Mouse (Mus musculus) left cerebral cortex, postnatal 10 days (tissue): ENCODE results near the gene Ldah. TPM values are rescaled to one million over a fixed set of nuclear protein-coding genes. Genes with fewer than 3 reads are reported as not detected.

Experiments
- DNase-seq, 2 experiments: peaks; one replicate each; pipeline ENCODE4 v3.0.0; 2021 to 2022; ENCODE audit warnings: low spot score in 2 of 2, mixed read lengths in 1 of 2; ENCODE audit errors: extremely low spot score in 1 of 2
- intact Hi-C: fragments of 180-260 bp; cut with DNase I; formaldehyde crosslinking; loops from one replicate; pipeline ENCODE4 v1.15.1; 2025
- total RNA-seq, 2 experiments: library from RNA; stranded (reverse); gene quantifications; 2 replicates each; pipeline ENCODE4 v1.2.3; 2021

Gene Ldah
- total RNA-seq, 2 experiments from 2014 or later = 37.5 to 43.8 TPM

GRCm38 (mm10) chr12:8273471-8274171 is 65.7 kb downstream of the Ldah start:
- DNase-seq = no peak
- intact Hi-C loops = no loop called here

- intact Hi-C loops = no loop called here
Measured at GRCm38 (mm10) chr12:8275424-8275823, 67.5 kb downstream of the Ldah start.

GRCm38 (mm10) chr12:8281225-8282017 is 73.5 kb downstream of the Ldah start:
- intact Hi-C loops = no loop called here
- no peak for DNase-seq

More at GRCm38 (mm10) chr12:8275424-8275823, 67.5 kb downstream of the Ldah start:
- no peak for DNase-seq

- DNase-seq = no peak
- intact Hi-C loops = no loop called here
Measured at GRCm38 (mm10) chr12:8287970-8288369, 80.1 kb downstream of the Ldah start.

- no peak for DNase-seq
- intact Hi-C loops = no loop called here
Measured at GRCm38 (mm10) chr12:8289099-8289498, 81.2 kb downstream of the Ldah start.

- no peak for DNase-seq
- intact Hi-C loops = no loop called here
Measured at GRCm38 (mm10) chr12:8289499-8289898, 81.6 kb downstream of the Ldah start.

GRCm38 (mm10) chr12:8291157-8291853 is 83.4 kb downstream of the Ldah start:
- DNase-seq = peak in 1 of 2 experiments; percentile 48

GRCm38 (mm10) chr12:8295307-8295913 is 87.5 kb downstream of the Ldah start:
- DNase-seq = no peak
- intact Hi-C loops = no loop called here

More at GRCm38 (mm10) chr12:8291157-8291853, 83.4 kb downstream of the Ldah start:
- intact Hi-C loops = no loop called here

- intact Hi-C loops = no loop called here
- DNase-seq = no peak
Measured at GRCm38 (mm10) chr12:8296154-8296553, 88.2 kb downstream of the Ldah start.

- intact Hi-C loops = no loop called here
- DNase-seq = no peak
Measured at GRCm38 (mm10) chr12:8297586-8298214, 89.8 kb downstream of the Ldah start.

- no peak for DNase-seq
- intact Hi-C loops = no loop called here
Measured at GRCm38 (mm10) chr12:8298361-8299142, 90.6 kb downstream of the Ldah start.

GRCm38 (mm10) chr12:8299143-8300110 is 91.5 kb downstream of the Ldah start:
- DNase-seq = no peak
- intact Hi-C loops = no loop called here

- intact Hi-C loops = no loop called here
- DNase-seq = no peak
Measured at GRCm38 (mm10) chr12:8300111-8300480, 92.2 kb downstream of the Ldah start.

GRCm38 (mm10) chr12:8300521-8300920 is 92.6 kb downstream of the Ldah start:
- intact Hi-C loops = no loop called here

GRCm38 (mm10) chr12:8301011-8301814 is 93.3 kb downstream of the Ldah start:
- no peak for DNase-seq
- intact Hi-C loops = no loop called here

More at GRCm38 (mm10) chr12:8300521-8300920, 92.6 kb downstream of the Ldah start:
- no peak for DNase-seq

- intact Hi-C loops = no loop called here
Measured at GRCm38 (mm10) chr12:8301841-8302431, 94.0 kb downstream of the Ldah start, which contains the start of gene Gdf7. TSS of gene Gdf7 (minus strand) at chr12:8301954.

More at GRCm38 (mm10) chr12:8301841-8302431, 94.0 kb downstream of the Ldah start, which contains the start of gene Gdf7:
- no peak for DNase-seq
